Mouse (Mus musculus): ENCODE measurements at regions not wholly inside any gene's neighbourhood (a gene's known extent, or its start where the extent isn't known, plus 50 kb on each side); places are given as distances from the start of the nearest gene placed in this dataset.

DNA sequence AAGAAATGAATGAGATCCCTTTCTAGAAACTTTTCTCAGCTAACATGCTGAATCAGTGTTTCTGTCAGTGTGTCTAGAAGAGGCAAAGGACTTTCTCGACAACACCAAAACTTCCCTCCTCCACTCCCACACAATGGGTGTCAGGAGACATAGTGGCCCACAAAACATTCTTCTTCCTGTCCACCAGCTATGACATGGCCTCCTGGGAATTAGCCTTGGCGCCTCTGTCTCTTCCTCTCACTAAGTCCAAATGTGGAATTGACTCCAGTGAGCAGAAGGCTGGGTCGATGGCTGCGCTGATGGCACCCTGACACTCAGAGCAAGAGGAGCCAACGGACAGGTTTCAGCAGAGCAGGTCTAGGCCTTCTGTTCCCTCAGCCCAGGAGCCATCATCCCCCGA is 205.2 kb upstream of the Egln3 start:
- H3K4me3 ChIP-seq (ENCODE audit: low read depth, low read length): no peak overlapping the region
- TF ChIP-seq GATA2 (IDR thresholded peaks at IDR 0.05; ENCODE audit: borderline replicate concordance, low read depth, low read length): no peak
- TF ChIP-seq POLR2AphosphoS5 (IDR thresholded peaks at IDR 0.05; ENCODE audit: insufficient replicate concordance, low read depth, low read length): no peak
- TF ChIP-seq GATA1 (IDR thresholded peaks at IDR 0.05; ENCODE audit: borderline replicate concordance, low read length): no peak
- TF ChIP-seq TAL1 (conservative IDR thresholded peaks at IDR 0.05; ENCODE audit: low read depth, low read length): no peak
- TF ChIP-seq CTCF (IDR thresholded peaks at IDR 0.05; ENCODE audit: low read depth, low read length): no peak
- DNase-seq (ENCODE audit: low spot score) (no peak), ATAC-seq (ENCODE audit: extremely low read depth, insufficient number of reproducible peaks, low FRiP score, poor library complexity, severe bottlenecking) (no peak)
- H3K36me3 ChIP-seq (replicated peaks): no peaks in the 10 kb centered on the region
- no peaks in the 10 kb centered on the region for H3K27me3 ChIP-seq (ENCODE audit: insufficient read depth, low read length)
- H3K9me3 ChIP-seq (replicated peaks): peaks cover 52% of the 10 kb centered on the region
- no peaks in the 10 kb centered on the region for H3K4me1 ChIP-seq (ENCODE audit: insufficient read depth, low read depth, low read length)

DNA sequence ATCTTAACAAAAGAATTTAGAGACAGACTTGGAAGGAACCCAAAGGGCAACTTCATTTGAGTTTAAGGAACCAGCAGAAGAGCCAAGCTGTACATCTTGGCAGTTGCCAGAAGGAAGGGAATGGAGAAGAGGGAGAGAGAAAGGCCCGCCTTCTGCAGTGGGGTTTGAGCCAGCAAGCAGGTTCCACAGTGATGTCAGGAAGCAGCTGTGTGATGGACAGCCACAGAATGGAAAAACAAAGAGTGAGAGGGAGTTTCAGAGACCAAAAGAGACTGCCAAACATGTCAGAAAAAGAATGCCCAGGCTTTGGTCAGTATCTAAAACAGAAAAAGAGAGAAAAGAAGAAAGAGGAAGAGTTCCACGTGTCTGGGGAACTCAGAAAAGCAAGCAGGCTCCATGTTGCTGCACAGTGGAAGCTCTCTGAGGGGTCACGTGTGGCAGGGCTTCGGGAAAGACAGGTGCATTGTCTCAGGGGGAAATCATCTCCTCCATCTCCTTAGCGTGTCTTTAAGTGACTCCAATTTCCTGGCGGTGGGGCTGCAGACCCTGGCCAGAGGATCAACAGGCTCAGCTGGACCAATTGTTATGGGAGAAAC is 203.7 kb upstream of the Egln3 start:
- ATAC-seq (ENCODE audit: extremely low read depth, insufficient number of reproducible peaks, low FRiP score, poor library complexity, severe bottlenecking) (no peak), DNase-seq (ENCODE audit: low spot score) (no peak)
- Histone ChIP-seq H3K9me3 (replicated peaks) (peaks cover 56% of the 10 kb centered on the region), H3K36me3 (replicated peaks) (no peaks in the 10 kb centered on the region), H3K4me3 (ENCODE audit: low read depth, low read length) (no peak overlapping the region), H3K27me3 (ENCODE audit: insufficient read depth, low read length) (no peaks in the 10 kb centered on the region), H3K4me1 (ENCODE audit: insufficient read depth, low read depth, low read length) (no peaks in the 10 kb centered on the region)
- TF ChIP-seq POLR2AphosphoS5 (IDR thresholded peaks at IDR 0.05; ENCODE audit: insufficient replicate concordance, low read depth, low read length) (no peak), GATA1 (IDR thresholded peaks at IDR 0.05; ENCODE audit: borderline replicate concordance, low read length) (no peak), GATA2 (IDR thresholded peaks at IDR 0.05; ENCODE audit: borderline replicate concordance, low read depth, low read length) (no peak), CTCF (IDR thresholded peaks at IDR 0.05; ENCODE audit: low read depth, low read length) (no peak), TAL1 (conservative IDR thresholded peaks at IDR 0.05; ENCODE audit: low read depth, low read length) (no peak)

DNA sequence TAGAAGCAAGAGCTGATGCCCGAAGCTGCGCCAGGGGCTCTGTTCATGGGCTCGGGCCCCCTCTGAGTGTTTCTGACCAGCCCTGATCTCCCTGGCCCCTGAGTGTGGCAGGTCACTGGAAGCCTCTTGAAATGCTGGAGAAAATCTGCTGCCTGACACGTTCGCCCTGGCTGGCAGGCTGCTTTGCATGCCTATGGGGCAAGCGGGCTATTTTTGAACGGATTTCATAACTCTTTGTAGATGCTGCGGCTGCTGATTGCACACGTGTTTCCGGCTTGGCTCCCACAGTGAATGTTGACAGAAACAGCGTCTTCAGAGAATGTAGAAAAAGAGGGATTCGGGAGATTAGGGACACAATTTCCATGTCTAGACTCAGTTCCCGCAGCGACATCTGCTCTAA is 201.4 kb upstream of the Egln3 start:
- Histone ChIP-seq H3K36me3 (replicated peaks) (no peaks in the 10 kb centered on the region), H3K9me3 (replicated peaks) (peaks cover 60% of the 10 kb centered on the region), H3K4me3 (ENCODE audit: low read depth, low read length) (no peak overlapping the region), H3K27me3 (ENCODE audit: insufficient read depth, low read length) (no peaks in the 10 kb centered on the region), H3K4me1 (ENCODE audit: insufficient read depth, low read depth, low read length) (no peaks in the 10 kb centered on the region)
- ATAC-seq (ENCODE audit: extremely low read depth, insufficient number of reproducible peaks, low FRiP score, poor library complexity, severe bottlenecking): no peak
- TF ChIP-seq GATA2 (IDR thresholded peaks at IDR 0.05; ENCODE audit: borderline replicate concordance, low read depth, low read length) (no peak), TAL1 (conservative IDR thresholded peaks at IDR 0.05; ENCODE audit: low read depth, low read length) (no peak), GATA1 (IDR thresholded peaks at IDR 0.05; ENCODE audit: borderline replicate concordance, low read length) (no peak), CTCF (IDR thresholded peaks at IDR 0.05; ENCODE audit: low read depth, low read length) (no peak), POLR2AphosphoS5 (IDR thresholded peaks at IDR 0.05; ENCODE audit: insufficient replicate concordance, low read depth, low read length) (no peak)
- DNase-seq (ENCODE audit: low spot score): no peak

GRCm38 (mm10) chr12:54402591-54402990 is 198.9 kb upstream of the Egln3 start:
- Histone ChIP-seq H3K4me3 (ENCODE audit: low read depth, low read length) (no peak overlapping the region), H3K9me3 (replicated peaks) (peaks cover 72% of the 10 kb centered on the region), H3K36me3 (replicated peaks) (no peaks in the 10 kb centered on the region), H3K4me1 (ENCODE audit: insufficient read depth, low read depth, low read length) (no peaks in the 10 kb centered on the region), H3K27me3 (ENCODE audit: insufficient read depth, low read length) (no peaks in the 10 kb centered on the region)
- DNase-seq (ENCODE audit: low spot score): no peak
- no peak for ATAC-seq (ENCODE audit: extremely low read depth, insufficient number of reproducible peaks, low FRiP score, poor library complexity, severe bottlenecking)
- TF ChIP-seq CTCF (IDR thresholded peaks at IDR 0.05; ENCODE audit: low read depth, low read length) (no peak), GATA1 (IDR thresholded peaks at IDR 0.05; ENCODE audit: borderline replicate concordance, low read length) (no peak), POLR2AphosphoS5 (IDR thresholded peaks at IDR 0.05; ENCODE audit: insufficient replicate concordance, low read depth, low read length) (no peak), TAL1 (conservative IDR thresholded peaks at IDR 0.05; ENCODE audit: low read depth, low read length) (no peak), GATA2 (IDR thresholded peaks at IDR 0.05; ENCODE audit: borderline replicate concordance, low read depth, low read length) (no peak)

GRCm38 (mm10) chr12:54401665-54402064 is 198.0 kb upstream of the Egln3 start:
- no peaks in the 10 kb centered on the region for H3K27me3 ChIP-seq (ENCODE audit: insufficient read depth, low read length)
- no peak for TF ChIP-seq POLR2AphosphoS5 (IDR thresholded peaks at IDR 0.05; ENCODE audit: insufficient replicate concordance, low read depth, low read length)
- no peak for TF ChIP-seq GATA1 (IDR thresholded peaks at IDR 0.05; ENCODE audit: borderline replicate concordance, low read length)
- TF ChIP-seq TAL1 (conservative IDR thresholded peaks at IDR 0.05; ENCODE audit: low read depth, low read length): no peak
- no peak for TF ChIP-seq GATA2 (IDR thresholded peaks at IDR 0.05; ENCODE audit: borderline replicate concordance, low read depth, low read length)
- no peak for TF ChIP-seq CTCF (IDR thresholded peaks at IDR 0.05; ENCODE audit: low read depth, low read length)
- H3K9me3 ChIP-seq (replicated peaks): peaks cover 77% of the 10 kb centered on the region
- ATAC-seq (ENCODE audit: extremely low read depth, insufficient number of reproducible peaks, low FRiP score, poor library complexity, severe bottlenecking) (no peak), DNase-seq (ENCODE audit: low spot score) (no peak)
- no peak overlapping the region for H3K4me3 ChIP-seq (ENCODE audit: low read depth, low read length)
- H3K4me1 ChIP-seq (ENCODE audit: insufficient read depth, low read depth, low read length): no peaks in the 10 kb centered on the region
- no peaks in the 10 kb centered on the region for H3K36me3 ChIP-seq (replicated peaks)

GRCm38 (mm10) chr12:54400084-54400483 is 196.4 kb upstream of the Egln3 start:
- Histone ChIP-seq H3K4me3 (ENCODE audit: low read depth, low read length) (no peak overlapping the region), H3K36me3 (replicated peaks) (no peaks in the 10 kb centered on the region), H3K27me3 (ENCODE audit: insufficient read depth, low read length) (no peaks in the 10 kb centered on the region), H3K9me3 (replicated peaks) (peaks cover 77% of the 10 kb centered on the region), H3K4me1 (ENCODE audit: insufficient read depth, low read depth, low read length) (no peaks in the 10 kb centered on the region)
- ATAC-seq (ENCODE audit: extremely low read depth, insufficient number of reproducible peaks, low FRiP score, poor library complexity, severe bottlenecking): no peak
- DNase-seq (ENCODE audit: low spot score): no peak
- TF ChIP-seq TAL1 (conservative IDR thresholded peaks at IDR 0.05; ENCODE audit: low read depth, low read length) (no peak), CTCF (IDR thresholded peaks at IDR 0.05; ENCODE audit: low read depth, low read length) (no peak), POLR2AphosphoS5 (IDR thresholded peaks at IDR 0.05; ENCODE audit: insufficient replicate concordance, low read depth, low read length) (no peak), GATA2 (IDR thresholded peaks at IDR 0.05; ENCODE audit: borderline replicate concordance, low read depth, low read length) (no peak), GATA1 (IDR thresholded peaks at IDR 0.05; ENCODE audit: borderline replicate concordance, low read length) (no peak)

Measured in G1E (cell line).